Mouse (Mus musculus): Measurements from ENCODE around the gene Zfp526. TPM values are rescaled to one million over a fixed set of nuclear protein-coding genes. Genes with fewer than 3 reads are reported as not detected.

The Zfp526 gene
- 2.3 and 2.8 TPM in 2 replicates for polyA plus RNA-seq (2016; fragmentation: Nextera tagmentation; extraction: Ambion mirVana)

DNA sequence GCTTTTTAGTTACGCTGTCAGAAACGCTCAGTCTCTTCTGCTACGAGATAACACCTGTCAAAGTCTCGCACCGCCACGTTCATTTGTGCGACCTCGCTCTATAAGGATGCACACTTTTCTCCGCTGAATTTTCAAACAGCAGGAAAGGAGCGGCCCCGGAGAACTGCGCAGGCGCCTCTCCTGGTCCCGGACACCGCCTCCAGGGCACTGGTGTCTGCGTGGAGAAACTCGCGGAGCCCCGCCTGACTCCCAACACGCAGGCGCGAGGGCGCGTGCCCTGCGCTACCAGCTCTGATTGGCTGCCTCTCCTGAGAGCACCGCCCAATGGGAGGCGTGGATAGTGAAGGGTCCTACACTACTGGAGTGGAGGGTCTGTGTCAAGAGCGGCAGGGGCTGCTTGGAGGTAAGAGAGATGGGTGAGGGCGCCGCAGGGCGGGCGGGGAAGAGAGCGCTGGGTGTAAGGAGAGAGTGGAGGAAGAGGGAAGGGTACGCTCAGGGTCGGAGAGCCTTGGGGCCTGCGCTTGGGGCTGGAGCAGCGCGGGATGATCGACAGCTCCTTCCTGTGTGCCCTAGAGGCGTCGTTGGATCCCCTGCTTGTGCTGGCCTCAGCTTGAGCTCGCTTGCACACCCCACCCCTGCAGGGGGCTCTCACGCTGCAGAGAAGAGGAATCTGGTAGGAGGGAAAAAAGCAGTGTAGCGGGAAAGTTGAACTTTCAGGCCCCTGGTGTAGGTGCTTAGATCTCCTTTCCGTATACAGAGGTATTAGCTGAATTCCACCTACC is at the start of gene Zfp526:
TSS of gene Zfp526 (plus strand) at position 324 of the 782 bp plus-strand sequence.
- H3K4me2 ChIP-seq: peak within 1 kb of the TSS; percentile 91
- H3K27me3 ChIP-seq (replicated peaks): no peaks in the 10 kb centered on the region
- under 1% methylated on average over 45 of the region's 45 CpGs for WGBS (ENCODE audit: insufficient replicate concordance)
- no peaks in the 10 kb centered on the region for H3K9me3 ChIP-seq (replicated peaks)
- H3K9ac ChIP-seq: peak within 1 kb of the TSS; percentile 96
- ATAC-seq: peak; percentile 85
- peak within 1 kb of the TSS; percentile 99 for H3K27ac ChIP-seq
- peaks cover 55% of the 10 kb centered on the region for H3K4me1 ChIP-seq
- H3K4me3 ChIP-seq: peak within 1 kb of the TSS; percentile 90
- peaks cover 63% of the 10 kb centered on the region for H3K36me3 ChIP-seq

DNA sequence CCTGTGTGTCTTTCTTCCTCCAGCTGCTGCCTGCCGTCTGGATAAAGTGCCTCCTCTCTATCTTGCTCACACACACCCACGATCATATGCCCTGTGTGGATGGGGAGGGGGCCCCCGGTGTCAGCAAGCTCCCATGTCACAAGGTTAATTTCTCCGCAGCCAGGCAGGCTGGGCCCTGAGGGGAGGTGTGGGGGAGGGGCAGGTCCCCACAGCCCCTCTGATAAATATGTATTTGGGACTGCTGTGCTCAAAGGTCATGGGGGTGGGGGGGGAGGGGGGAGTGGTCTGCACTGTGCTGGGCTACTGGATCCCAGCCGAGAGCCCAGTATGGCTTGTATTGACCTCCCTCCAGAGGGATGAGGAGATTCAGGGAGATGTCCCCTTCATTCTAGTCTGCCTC is 48.6 kb upstream of the Zfp526 start:
- Histone ChIP-seq H3K4me2 (no peak overlapping the region), H3K9ac (no peak overlapping the region), H3K36me3 (no peaks in the 10 kb centered on the region), H3K27me3 (replicated peaks) (peaks cover 81% of the 10 kb centered on the region), H3K27ac (no peak overlapping the region), H3K4me1 (peaks cover 12% of the 10 kb centered on the region), H3K9me3 (replicated peaks) (no peaks in the 10 kb centered on the region), H3K4me3 (no peak overlapping the region)
- WGBS (ENCODE audit: insufficient replicate concordance): 31% methylated on average over 5 of the region's 5 CpGs
- no peak for ATAC-seq

DNA sequence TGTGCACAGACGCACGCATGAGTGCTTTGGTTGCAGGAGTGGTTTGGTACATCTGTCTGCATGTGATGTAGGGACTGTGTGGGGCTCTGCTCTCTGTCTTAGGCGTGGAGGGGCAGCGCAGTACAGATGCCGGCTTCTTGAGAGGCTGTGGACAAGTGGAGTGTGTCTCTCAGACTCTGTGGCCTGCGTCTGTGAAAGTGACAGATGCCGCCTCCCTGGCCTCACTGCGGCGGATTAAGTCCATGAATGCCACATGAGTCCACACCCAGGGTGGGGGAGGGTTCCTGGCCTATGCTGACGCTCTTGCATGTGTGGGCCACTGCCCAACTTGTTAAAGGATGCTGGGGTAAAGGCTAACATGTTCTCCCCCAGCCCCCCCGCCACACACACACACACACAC is 46.9 kb upstream of the Zfp526 start:
- Histone ChIP-seq H3K27me3 (replicated peaks) (peaks cover 88% of the 10 kb centered on the region), H3K36me3 (no peaks in the 10 kb centered on the region), H3K9ac (no peak overlapping the region), H3K4me1 (peaks cover 24% of the 10 kb centered on the region), H3K4me3 (no peak overlapping the region), H3K9me3 (replicated peaks) (no peaks in the 10 kb centered on the region), H3K27ac (no peak overlapping the region), H3K4me2 (no peak overlapping the region)
- ATAC-seq: no peak
- 69% methylated on average over 11 of the region's 11 CpGs for WGBS (ENCODE audit: insufficient replicate concordance)

GRCm38 (mm10) chr7:25178317-25178716 is 42.9 kb upstream of the Zfp526 start:
- Histone ChIP-seq H3K4me2 (peak overlapping the region; percentile 67), H3K4me3 (peak overlapping the region; percentile 50), H3K9ac (no peak overlapping the region), H3K9me3 (replicated peaks) (no peaks in the 10 kb centered on the region), H3K27me3 (replicated peaks) (peaks cover 100% of the 10 kb centered on the region), H3K4me1 (peaks cover 40% of the 10 kb centered on the region), H3K36me3 (no peaks in the 10 kb centered on the region), H3K27ac (no peak overlapping the region)
- ATAC-seq: no peak
- WGBS (ENCODE audit: insufficient replicate concordance): 4% methylated on average over 17 of the region's 17 CpGs

- Histone ChIP-seq H3K4me3 (peak overlapping the region; percentile 50), H3K9me3 (replicated peaks) (no peaks in the 10 kb centered on the region), H3K4me2 (peak overlapping the region; percentile 67), H3K27me3 (replicated peaks) (peaks cover 100% of the 10 kb centered on the region), H3K27ac (no peak overlapping the region), H3K36me3 (no peaks in the 10 kb centered on the region), H3K9ac (no peak overlapping the region), H3K4me1 (peaks cover 43% of the 10 kb centered on the region)
- WGBS (ENCODE audit: insufficient replicate concordance): 2% methylated on average over 55 of the region's 56 CpGs
- peak; percentile 31; the same call in 1 of the 2 replicates for ATAC-seq
Observed at GRCm38 (mm10) chr7:25178787-25179605, 42.2 kb upstream of the Zfp526 start.

DNA sequence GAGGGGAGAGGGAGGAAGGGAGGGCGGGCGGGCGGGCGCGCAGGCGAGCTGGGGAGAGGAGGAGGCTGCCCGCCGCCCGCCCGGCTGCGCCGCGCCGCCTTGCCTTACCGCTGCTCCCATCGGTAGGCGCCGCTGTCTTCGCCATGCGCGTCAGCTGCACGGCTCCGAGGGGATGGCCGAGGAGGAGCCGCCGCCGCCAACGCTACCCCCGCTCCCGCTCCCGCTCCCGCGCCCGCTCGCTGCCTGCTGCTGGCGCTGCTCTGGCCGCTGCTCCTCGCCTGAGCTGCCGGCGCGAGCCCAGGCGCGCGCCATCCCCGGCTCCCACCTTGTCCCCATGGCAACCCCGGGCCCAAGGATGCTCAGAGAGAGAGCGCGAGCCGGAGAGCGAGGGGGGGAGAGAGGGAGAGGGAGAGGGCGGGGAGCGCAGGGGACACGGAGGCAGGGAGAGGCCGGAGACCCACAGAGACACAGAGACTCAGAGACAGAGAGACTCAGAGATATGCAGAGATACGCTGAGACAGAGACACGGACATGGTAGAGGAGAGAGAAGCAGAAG is 41.5 kb upstream of the Zfp526 start, which contains the start of gene Pou2f2:
TSS of gene Pou2f2 (minus strand) at position 121 of the 556 bp plus-strand sequence.
- no peaks in the 10 kb centered on the region for H3K36me3 ChIP-seq
- no peak within 1 kb of the TSS for H3K27ac ChIP-seq
- H3K4me3 ChIP-seq: peak within 1 kb of the TSS; percentile 50
- peak; percentile 45; the same call in 1 of the 2 replicates for ATAC-seq
- H3K9me3 ChIP-seq (replicated peaks): no peaks in the 10 kb centered on the region
- H3K4me1 ChIP-seq: peaks cover 48% of the 10 kb centered on the region
- peak within 1 kb of the TSS; percentile 67 for H3K4me2 ChIP-seq
- peaks cover 99% of the 10 kb centered on the region for H3K27me3 ChIP-seq (replicated peaks)
- under 1% methylated on average over 51 of the region's 56 CpGs for WGBS (ENCODE audit: insufficient replicate concordance)
- H3K9ac ChIP-seq: no peak within 1 kb of the TSS

GRCm38 (mm10) chr7:25180512-25180911 is 40.7 kb upstream of the Zfp526 start:
- Histone ChIP-seq H3K4me3 (no peak overlapping the region), H3K27me3 (replicated peaks) (peaks cover 99% of the 10 kb centered on the region), H3K36me3 (no peaks in the 10 kb centered on the region), H3K4me1 (peaks cover 48% of the 10 kb centered on the region), H3K27ac (no peak overlapping the region), H3K9ac (no peak overlapping the region), H3K9me3 (replicated peaks) (no peaks in the 10 kb centered on the region), H3K4me2 (peak overlapping the region; percentile 67)
- no peak for ATAC-seq
- WGBS (ENCODE audit: insufficient replicate concordance): 1% methylated on average over 6 of the region's 6 CpGs

GRCm38 (mm10) chr7:25181331-25181790 is 39.9 kb upstream of the Zfp526 start:
- no peaks in the 10 kb centered on the region for H3K36me3 ChIP-seq
- H3K27me3 ChIP-seq (replicated peaks): peaks cover 99% of the 10 kb centered on the region
- H3K9ac ChIP-seq: no peak overlapping the region
- peak overlapping the region; percentile 7; the same call in 1 of the 2 replicates for H3K4me3 ChIP-seq
- peaks cover 48% of the 10 kb centered on the region for H3K4me1 ChIP-seq
- peak; percentile 63 for ATAC-seq
- peak overlapping the region; percentile 67 for H3K4me2 ChIP-seq
- no peaks in the 10 kb centered on the region for H3K9me3 ChIP-seq (replicated peaks)
- WGBS (ENCODE audit: insufficient replicate concordance): 2% methylated on average over 15 of the region's 15 CpGs
- no peak overlapping the region for H3K27ac ChIP-seq

- H3K9ac ChIP-seq: no peak overlapping the region
- peaks cover 48% of the 10 kb centered on the region for H3K4me1 ChIP-seq
- H3K4me3 ChIP-seq: peak overlapping the region; percentile 7; the same call in 1 of the 2 replicates
- peaks cover 97% of the 10 kb centered on the region for H3K27me3 ChIP-seq (replicated peaks)
- H3K36me3 ChIP-seq: no peaks in the 10 kb centered on the region
- WGBS (ENCODE audit: insufficient replicate concordance): 15% methylated on average over 21 of the region's 21 CpGs
- H3K4me2 ChIP-seq: peak overlapping the region; percentile 67
- H3K27ac ChIP-seq: no peak overlapping the region
- peak; percentile 24; the same call in 1 of the 2 replicates for ATAC-seq
- no peaks in the 10 kb centered on the region for H3K9me3 ChIP-seq (replicated peaks)
Observed at GRCm38 (mm10) chr7:25181814-25182213, 39.4 kb upstream of the Zfp526 start.

- Histone ChIP-seq H3K36me3 (no peaks in the 10 kb centered on the region), H3K27ac (no peak overlapping the region), H3K4me1 (peaks cover 39% of the 10 kb centered on the region), H3K4me2 (no peak overlapping the region), H3K27me3 (replicated peaks) (peaks cover 74% of the 10 kb centered on the region), H3K4me3 (no peak overlapping the region), H3K9me3 (replicated peaks) (no peaks in the 10 kb centered on the region), H3K9ac (no peak overlapping the region)
- no peak for ATAC-seq
- 56% methylated on average over 6 of the region's 6 CpGs for WGBS (ENCODE audit: insufficient replicate concordance)
Observed at GRCm38 (mm10) chr7:25184091-25184490, 37.1 kb upstream of the Zfp526 start.

DNA sequence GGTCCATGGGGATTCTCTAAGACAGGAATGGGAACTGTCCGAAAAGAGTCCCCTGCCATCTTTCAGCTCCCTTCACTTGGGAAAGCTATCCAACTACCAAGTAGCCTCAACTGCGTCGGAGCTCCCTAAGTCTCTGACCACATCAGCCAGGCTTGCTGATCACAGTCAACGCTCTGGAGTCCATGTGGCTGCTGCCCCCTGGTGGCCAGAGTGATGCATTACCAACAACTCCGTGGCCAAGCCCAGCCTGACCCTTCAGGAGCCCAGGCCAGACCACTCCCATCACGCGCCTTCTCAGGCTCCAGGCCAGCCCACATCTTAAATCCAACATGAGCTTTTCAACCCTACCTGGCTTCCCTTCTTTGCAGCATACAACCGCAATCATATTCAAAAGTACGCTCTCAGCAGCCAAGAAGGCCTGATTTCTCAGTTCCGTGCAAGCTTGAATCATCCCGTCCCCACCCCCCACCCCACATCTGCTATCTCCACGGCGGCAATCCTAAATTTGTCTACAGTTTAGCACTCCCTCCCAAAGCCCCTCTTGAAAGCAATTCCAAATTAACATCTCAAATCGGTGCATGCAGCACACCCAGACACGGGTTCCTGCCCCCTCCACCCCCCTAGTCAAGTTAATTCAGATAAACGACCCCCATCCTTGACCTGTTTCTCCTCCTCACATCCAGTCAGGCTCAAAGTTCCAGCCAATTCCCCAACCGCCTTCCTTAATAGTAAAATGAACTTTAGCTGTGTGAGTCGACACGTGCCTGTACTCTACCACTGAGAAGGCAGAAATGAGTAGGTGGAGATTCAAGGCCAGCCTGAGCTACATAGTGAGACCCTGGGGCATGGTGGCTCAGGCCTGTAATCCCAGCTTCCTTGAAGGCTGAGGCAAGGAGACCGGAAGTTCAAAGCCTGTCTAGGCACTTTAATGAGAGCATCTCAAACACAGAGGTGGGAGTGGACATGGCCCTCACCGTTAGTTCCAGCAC is 33.3 kb upstream of the Zfp526 start:
- H3K27ac ChIP-seq: no peak overlapping the region
- no peak overlapping the region for H3K9ac ChIP-seq
- no peak overlapping the region for H3K4me2 ChIP-seq
- peak; percentile 68 for ATAC-seq
- no peaks in the 10 kb centered on the region for H3K36me3 ChIP-seq
- H3K9me3 ChIP-seq (replicated peaks): no peaks in the 10 kb centered on the region
- 0 out of 2 replicates have a peak, but pooled peaks cover 8% of the 10 kb centered on the region for H3K4me1 ChIP-seq
- no peak overlapping the region for H3K4me3 ChIP-seq
- H3K27me3 ChIP-seq (replicated peaks): peaks cover 38% of the 10 kb centered on the region
- WGBS (ENCODE audit: insufficient replicate concordance): 28% methylated on average over 21 of the region's 21 CpGs

Measured in liver, embryonic 12.5 days (tissue).